24 mouse cellular contexts compared by ENCODE assay signal in the genomic region with DNA sequence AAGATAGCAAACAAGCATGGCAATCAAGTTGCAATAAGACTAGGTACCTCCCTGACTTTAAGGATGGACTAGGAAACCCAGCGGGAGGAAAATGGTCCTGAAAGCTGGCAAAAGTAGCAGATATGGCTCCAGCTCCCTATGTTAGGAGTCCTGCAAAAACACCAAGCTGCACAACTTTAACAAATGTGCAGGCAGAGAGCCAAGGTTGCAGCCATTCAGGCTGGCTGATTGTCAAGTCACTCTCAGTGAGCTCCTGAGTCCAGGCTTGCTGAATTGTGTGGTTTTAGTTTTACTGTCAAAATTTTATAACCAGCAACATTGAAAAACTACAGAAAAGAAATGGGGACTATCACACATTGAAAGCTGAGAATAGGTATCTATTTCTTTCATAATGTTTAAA.
A peak's percentile ranks its signal among the peaks of the same experiment; 100 is the strongest.
DNase-seq lines count a peak whose midpoint lies in the region; ATAC-seq and TF ChIP-seq lines count a peak whose summit lies in the region.
"Had no signal": no experiment of that assay in that cellular context is flagged by ENCODE, and none has a peak within 500 bp of the region (broad histone marks: within the 10 kb centered on the region; RNA-seq: fewer than 3 reads in every experiment).

No protein-coding gene starts in this region.

- no peak overlapping the region for H3K27ac ChIP-seq in forebrain, postnatal 0 days (ENCODE audit: low read depth, low read length)
- no peak overlapping the region for H3K27ac ChIP-seq in forebrain, embryonic 15.5 days (replicated peaks)
- no peak overlapping the region for H3K27ac ChIP-seq in lung, embryonic 14.5 days (ENCODE audit: low read depth)
- H3K27ac ChIP-seq: heart, embryonic 10.5 days; hindbrain, embryonic 15.5 days; kidney, embryonic 15.5 days; limb, embryonic 15.5 days; liver, embryonic 13.5 days; neural tube, embryonic 15.5 days; stomach, embryonic 15.5 days had no signal

- TF ChIP-seq CTCF in forebrain, postnatal 0 days (IDR thresholded peaks at IDR 0.05; ENCODE audit: low read depth) = no peak
- TF ChIP-seq CTCF in lung, embryonic 14.5 days (IDR thresholded peaks at IDR 0.05; ENCODE audit: low read depth) = no peak

- H3K4me3 ChIP-seq in forebrain, postnatal 0 days (ENCODE audit: low read depth, low read length) = no peak overlapping the region
- no peak overlapping the region for H3K4me3 ChIP-seq in forebrain, embryonic 15.5 days
- H3K4me3 ChIP-seq in lung, embryonic 14.5 days (ENCODE audit: low read depth, low read length) = no peak overlapping the region
- H3K4me3 ChIP-seq: heart, embryonic 10.5 days; hindbrain, embryonic 15.5 days; kidney, embryonic 15.5 days; limb, embryonic 15.5 days; liver, embryonic 13.5 days; neural tube, embryonic 15.5 days; stomach, embryonic 15.5 days had no signal

- no peak overlapping the region for H3K4me2 ChIP-seq in forebrain, postnatal 0 days (ENCODE audit: low read depth)
- no peak overlapping the region for H3K4me2 ChIP-seq in forebrain, embryonic 15.5 days (replicated peaks)
- no peak overlapping the region for H3K4me2 ChIP-seq in lung, embryonic 14.5 days
- H3K4me2 ChIP-seq: hindbrain, embryonic 15.5 days; kidney, embryonic 15.5 days; limb, embryonic 15.5 days; liver, embryonic 13.5 days; neural tube, embryonic 15.5 days; stomach, embryonic 15.5 days had no signal

- H3K9me3 ChIP-seq in forebrain, postnatal 0 days (ENCODE audit: low read length) = no peaks in the 10 kb centered on the region
- H3K9me3 ChIP-seq in forebrain, embryonic 15.5 days = no peaks in the 10 kb centered on the region
- no peaks in the 10 kb centered on the region for H3K9me3 ChIP-seq in lung, embryonic 14.5 days (ENCODE audit: low read depth, low read length)
- H3K9me3 ChIP-seq: heart, embryonic 10.5 days; hindbrain, embryonic 15.5 days; kidney, embryonic 15.5 days; limb, embryonic 15.5 days; liver, embryonic 13.5 days; neural tube, embryonic 15.5 days; stomach, embryonic 15.5 days had no signal

- H3K27me3 ChIP-seq in forebrain, postnatal 0 days (ENCODE audit: insufficient read depth, low read length) = no peaks in the 10 kb centered on the region
- no peaks in the 10 kb centered on the region for H3K27me3 ChIP-seq in forebrain, embryonic 15.5 days
- no peaks in the 10 kb centered on the region for H3K27me3 ChIP-seq in lung, embryonic 14.5 days (ENCODE audit: insufficient read depth, low read length)
- H3K27me3 ChIP-seq: hindbrain, embryonic 15.5 days; kidney, embryonic 15.5 days; limb, embryonic 15.5 days; liver, embryonic 13.5 days; neural tube, embryonic 15.5 days; stomach, embryonic 15.5 days had no signal

- peak; percentile 62 to 69 for DNase-seq in cerebellum, postnatal 10 days
- no peak for DNase-seq in cerebellum, adult 9-11 months
- peak; percentile 13 for DNase-seq in forebrain, postnatal 0 days
- peak; percentile 82 for DNase-seq in lung, embryonic 14.5 days
- DNase-seq in lung, postnatal 10 days = no peak
- DNase-seq in NIH3T3 (ENCODE audit: low read depth) = peak; percentile 4
- no peak for DNase-seq in urinary bladder, postnatal 36 days (ENCODE audit: low spot score in 2 of 2)
- DNase-seq: cerebellum, adult 8-10 months; gastrocnemius, postnatal 14 days; heart, postnatal 36 days; kidney, adult 18-20 months; kidney, postnatal 25 days; liver, embryonic 13.5 days; lung, adult 18-20 months; lung, postnatal 14 days; retina, postnatal 1 day; right cerebral cortex, postnatal 14 days had no signal

- no peak for ATAC-seq in forebrain, postnatal 0 days
- ATAC-seq in forebrain, embryonic 15.5 days (replicated peaks) = no peak
- ATAC-seq in lung, embryonic 14.5 days (ENCODE audit: insufficient read depth) = no peak

- no peak overlapping the region for H3K9ac ChIP-seq in forebrain, postnatal 0 days
- H3K9ac ChIP-seq in forebrain, embryonic 15.5 days (replicated peaks) = no peak overlapping the region
- H3K9ac ChIP-seq in lung, embryonic 14.5 days = no peak overlapping the region
- H3K9ac ChIP-seq: hindbrain, embryonic 15.5 days; kidney, embryonic 15.5 days; limb, embryonic 15.5 days; liver, embryonic 13.5 days; neural tube, embryonic 15.5 days; stomach, embryonic 15.5 days had no signal

- no peaks in the 10 kb centered on the region for H3K4me1 ChIP-seq in forebrain, postnatal 0 days (ENCODE audit: insufficient read depth)
- H3K4me1 ChIP-seq in forebrain, embryonic 15.5 days = 0 out of 2 replicates have a peak, but pooled peaks cover 4% of the 10 kb centered on the region
- H3K4me1 ChIP-seq in lung, embryonic 14.5 days (ENCODE audit: insufficient read depth) = no peaks in the 10 kb centered on the region
- H3K4me1 ChIP-seq: heart, embryonic 10.5 days; hindbrain, embryonic 15.5 days; kidney, embryonic 15.5 days; liver, embryonic 13.5 days; neural tube, embryonic 15.5 days; stomach, embryonic 15.5 days had no signal

- WGBS in forebrain, postnatal 0 days = 30% methylated on average over 1 of the region's 1 CpGs
- 54% methylated on average over 1 of the region's 1 CpGs for WGBS in forebrain, embryonic 15.5 days
- WGBS in lung, embryonic 14.5 days = 55% methylated on average over 1 of the region's 1 CpGs

- H3K36me3 ChIP-seq in forebrain, postnatal 0 days (ENCODE audit: insufficient read depth) = no peaks in the 10 kb centered on the region
- no peaks in the 10 kb centered on the region for H3K36me3 ChIP-seq in forebrain, embryonic 15.5 days
- H3K36me3 ChIP-seq in lung, embryonic 14.5 days (ENCODE audit: insufficient read depth) = no peaks in the 10 kb centered on the region
- H3K36me3 ChIP-seq: heart, embryonic 10.5 days; hindbrain, embryonic 15.5 days; kidney, embryonic 15.5 days; limb, embryonic 15.5 days; liver, embryonic 13.5 days; neural tube, embryonic 15.5 days; stomach, embryonic 15.5 days had no signal

Comparison
In these comparisons a context has a peak if more than half of its experiments do, and no peak if none do; other contexts are left out.
1. DNase-seq: peak in cerebellum, postnatal 10 days (2 of 2), forebrain, postnatal 0 days (single experiment), lung, embryonic 14.5 days (single experiment) and NIH3T3 (single experiment); none in cerebellum, adult 9-11 months (single experiment), lung, postnatal 10 days (single experiment) and urinary bladder, postnatal 36 days (0 of 2).